Mouse (Mus musculus): ENCODE data around the gene Zmynd10.

DNA sequence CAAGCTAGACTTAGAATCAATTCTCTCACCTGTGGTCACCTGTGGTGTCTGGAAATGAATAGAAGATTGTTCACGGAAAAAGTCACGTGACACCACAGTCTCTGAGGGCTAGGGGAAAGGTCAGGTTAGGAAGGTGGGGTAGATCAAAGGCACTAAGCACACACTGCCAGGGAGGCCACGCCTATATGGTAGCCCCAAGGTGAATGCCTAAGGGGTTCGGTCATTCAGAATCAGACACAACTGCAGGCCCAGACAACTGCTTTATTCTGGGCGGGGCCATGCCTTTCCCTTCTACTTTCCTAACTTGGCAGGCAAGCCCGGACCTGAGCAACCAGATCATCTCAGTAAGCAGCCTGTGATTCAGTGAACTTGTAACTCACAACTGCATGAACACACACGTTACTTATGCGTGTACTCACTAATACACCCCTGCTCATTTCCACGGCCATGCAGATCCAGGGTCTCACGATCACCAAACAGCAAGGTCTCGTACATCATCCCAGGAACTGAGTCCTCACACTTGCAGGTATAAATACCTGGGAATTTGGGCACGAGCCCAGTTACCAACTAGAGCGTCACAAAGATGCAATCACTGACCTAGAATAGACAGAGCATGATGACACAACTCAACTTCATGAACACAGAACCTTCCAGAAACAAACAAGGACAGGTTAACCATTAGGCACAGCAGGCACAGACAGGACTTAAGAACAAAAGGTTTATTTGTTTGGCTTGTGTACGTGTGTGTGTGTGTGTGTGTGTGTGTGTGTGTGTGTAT, 28.7 kb downstream of the Zmynd10 start:
- TF ChIP-seq CTCF (IDR thresholded peaks at IDR 0.05; ENCODE audit: extremely low read depth, insufficient read depth, low read length) (no peak), POLR2A (IDR thresholded peaks at IDR 0.05; ENCODE audit: extremely low read depth, insufficient read depth, low read length) (no peak)
